Mouse (Mus musculus) urinary bladder, postnatal 25 days (tissue): ENCODE data around the gene Pgm2l1.

Source experiments
- DNase-seq: peaks from one replicate; pipeline ENCODE4 v3.0.0; 2022; ENCODE audit warnings: low spot score

The Pgm2l1 gene

GRCm38 (mm10) chr7:100296699-100297098, 69.5 kb downstream of the Pgm2l1 start:
- no peak for DNase-seq

- no peak for DNase-seq
These were observed 71.8 kb downstream of the Pgm2l1 start for GRCm38 (mm10) chr7:100298861-100299510.

GRCm38 (mm10) chr7:100301390-100301789, 74.2 kb downstream of the Pgm2l1 start:
- DNase-seq, result no peak

- peak; percentile 34 for DNase-seq
These were observed 75.1 kb downstream of the Pgm2l1 start for GRCm38 (mm10) chr7:100302316-100302715.

GRCm38 (mm10) chr7:100305894-100306293, 78.7 kb downstream of the Pgm2l1 start:
- no peak for DNase-seq

GRCm38 (mm10) chr7:100307872-100308653, 80.9 kb downstream of the Pgm2l1 start:
- no peak for DNase-seq

GRCm38 (mm10) chr7:100309216-100309615, 82.0 kb downstream of the Pgm2l1 start:
- DNase-seq, result no peak

- no peak for DNase-seq
These were observed 82.5 kb downstream of the Pgm2l1 start for GRCm38 (mm10) chr7:100309679-100310078.

- no peak for DNase-seq
These were observed 83.1 kb downstream of the Pgm2l1 start for GRCm38 (mm10) chr7:100310290-100310689.

GRCm38 (mm10) chr7:100312716-100313115, 85.5 kb downstream of the Pgm2l1 start:
- no peak for DNase-seq

GRCm38 (mm10) chr7:100316924-100317323, 89.7 kb downstream of the Pgm2l1 start:
- DNase-seq, result no peak

- no peak for DNase-seq
These were observed 90.3 kb downstream of the Pgm2l1 start for GRCm38 (mm10) chr7:100317534-100317933.

GRCm38 (mm10) chr7:100323721-100324120, 96.5 kb downstream of the Pgm2l1 start:
- DNase-seq, result no peak

GRCm38 (mm10) chr7:100325482-100325881, 98.3 kb downstream of the Pgm2l1 start:
- peak; percentile 60 for DNase-seq

GRCm38 (mm10) chr7:100327514-100327913, 100.3 kb downstream of the Pgm2l1 start:
- no peak for DNase-seq
